Mouse (Mus musculus) midbrain, embryonic 13.5 days (tissue): ENCODE results near the gene Slc38a11. TPM values are rescaled to one million over a fixed set of nuclear protein-coding genes. Genes with fewer than 3 reads are reported as not detected.

Source experiments
- ATAC-seq: fragments of 200-750 bp; cut with Nextera tagmentation; 2 replicates; pipeline ENCODE4 v1.8.0; 2017; ENCODE audit warnings: mild to moderate bottlenecking, moderate TSS enrichment, moderate library complexity
- H3K27ac ChIP-seq: fragments of 300-500 bp; sonication (generic); 2 replicates; pipeline ENCODE4 v1.5.1; 2015; ENCODE audit warnings: inconsistent platforms, mild to moderate bottlenecking, moderate library complexity
- H3K27me3 ChIP-seq: fragments of 300-500 bp; sonication (generic); 2 replicates; pipeline ENCODE4 v1.6.1; 2015; ENCODE audit warnings: mild to moderate bottlenecking, inconsistent platforms
- H3K36me3 ChIP-seq: fragments of 300-500 bp; sonication (generic); 2 replicates; pipeline ENCODE4 v1.6.1; 2015; ENCODE audit warnings: mild to moderate bottlenecking, inconsistent platforms
- H3K4me1 ChIP-seq: fragments of 300-500 bp; sonication (generic); replicated peaks from 2 replicates; pipeline ENCODE4 v1.6.1; 2015; ENCODE audit warnings: inconsistent platforms
- H3K4me2 ChIP-seq: fragments of 300-500 bp; sonication (generic); replicated peaks from 2 replicates; pipeline ENCODE4 v1.6.1; 2015; ENCODE audit warnings: moderate library complexity, mild to moderate bottlenecking, inconsistent platforms
- H3K4me3 ChIP-seq: fragments of 300-500 bp; sonication (generic); replicated peaks from 2 replicates; pipeline ENCODE4 v1.5.1; 2015; ENCODE audit warnings: mild to moderate bottlenecking, inconsistent platforms
- H3K9ac ChIP-seq: fragments of 300-500 bp; sonication (generic); replicated peaks from 2 replicates; pipeline ENCODE4 v1.6.1; 2015; ENCODE audit warnings: mild to moderate bottlenecking, inconsistent platforms
- H3K9me3 ChIP-seq: fragments of 300-500 bp; sonication (generic); 2 replicates; pipeline ENCODE4 v1.6.1; 2016; ENCODE audit warnings: mild to moderate bottlenecking, inconsistent platforms
- WGBS: fragments of 180-500 bp; shearing (Covaris S2); methylation state at CpG from one replicate; pipeline ENCODE4 v1.1.7; 2015; 5-methylcytosine and 5-hydroxymethylcytosine counted together
- polyA plus RNA-seq: library from polyadenylated mRNA; unstranded; fragments of >200 nt; fragmentation: Nextera tagmentation; extraction: Ambion mirVana; gene quantifications from 2 replicates; pipeline ENCODE4 v1.2.1, GENCODE M21; 2015

Gene Slc38a11
- polyA plus RNA-seq, 1 experiment from 2014 or later = 2.8 TPM

DNA sequence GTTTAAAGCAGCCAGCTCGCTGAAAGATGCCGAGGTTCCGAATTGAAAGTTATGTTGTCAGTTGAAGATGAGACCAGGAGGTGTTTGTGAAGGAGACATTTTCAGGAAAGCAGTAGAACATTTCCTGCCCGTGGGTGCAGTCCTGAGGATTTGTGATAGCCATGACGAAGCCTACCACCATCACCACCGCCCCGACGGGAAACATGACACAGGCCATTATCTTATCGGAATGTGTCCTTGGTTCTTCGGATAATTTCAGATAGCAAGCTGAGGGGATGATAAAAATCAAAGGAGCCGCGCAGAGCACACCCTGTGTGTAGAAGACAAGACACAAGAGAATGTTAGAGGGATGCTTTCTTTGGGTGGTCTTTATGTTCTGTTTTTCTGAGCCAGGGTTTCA, 47.1 kb downstream of the Slc38a11 start:
- 92% methylated on average over 12 of the region's 12 CpGs for WGBS
- no peaks in the 10 kb centered on the region for H3K27me3 ChIP-seq
- no peak overlapping the region for H3K4me2 ChIP-seq
- H3K4me1 ChIP-seq = peaks cover 2% of the 10 kb centered on the region
- H3K36me3 ChIP-seq = no peaks in the 10 kb centered on the region
- no peak for ATAC-seq
- H3K9me3 ChIP-seq = no peaks in the 10 kb centered on the region
- H3K27ac ChIP-seq = no peak overlapping the region
- H3K4me3 ChIP-seq = no peak overlapping the region
- no peak overlapping the region for H3K9ac ChIP-seq

DNA sequence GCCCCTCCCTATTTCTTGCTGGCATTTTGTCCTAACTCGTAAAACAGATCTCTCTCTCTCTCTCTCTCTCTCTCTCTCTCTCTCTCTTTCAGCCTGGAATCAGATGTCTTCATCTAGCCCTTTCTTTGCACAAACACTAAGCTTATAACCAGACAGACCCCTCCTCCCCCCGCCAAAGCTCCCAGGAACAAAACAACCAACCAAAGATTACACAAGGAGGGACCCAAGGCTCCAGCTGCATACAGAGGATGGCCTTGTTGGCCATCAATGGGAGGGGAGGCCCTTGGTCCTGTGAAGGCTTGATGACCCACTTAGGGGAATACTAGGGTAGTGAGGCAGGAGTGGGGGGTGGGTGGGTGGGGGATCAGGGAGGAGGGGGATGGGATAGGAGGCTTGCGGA, 52.6 kb downstream of the Slc38a11 start:
- Histone ChIP-seq H3K36me3 (no peaks in the 10 kb centered on the region), H3K9ac (no peak overlapping the region), H3K4me2 (no peak overlapping the region), H3K27me3 (no peaks in the 10 kb centered on the region), H3K4me3 (no peak overlapping the region), H3K27ac (no peak overlapping the region), H3K9me3 (no peaks in the 10 kb centered on the region), H3K4me1 (no peaks in the 10 kb centered on the region)
- ATAC-seq = no peak
- WGBS = 53% methylated on average over 3 of the region's 3 CpGs

DNA sequence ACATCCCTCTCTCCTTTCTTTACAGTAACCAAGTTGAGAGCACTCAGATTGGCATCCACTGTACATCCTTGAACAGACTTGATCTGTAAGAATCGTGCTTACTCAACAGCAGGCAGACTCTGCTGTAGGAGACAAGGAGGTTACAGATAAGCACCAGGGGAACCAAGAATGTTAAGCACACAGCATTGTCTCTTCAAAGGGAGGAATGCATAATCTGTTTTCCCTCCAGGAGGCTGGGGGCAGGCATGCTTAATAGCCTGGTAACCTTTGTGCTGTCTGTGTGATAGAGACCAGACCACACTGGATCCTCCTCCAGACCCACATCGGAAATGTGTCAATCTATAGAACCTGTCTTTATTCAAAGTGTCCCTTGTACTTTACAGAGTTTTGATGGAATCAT, 67.3 kb downstream of the Slc38a11 start:
- Histone ChIP-seq H3K4me3 (no peak overlapping the region), H3K9ac (no peak overlapping the region), H3K4me1 (no peaks in the 10 kb centered on the region), H3K9me3 (no peaks in the 10 kb centered on the region), H3K36me3 (no peaks in the 10 kb centered on the region), H3K4me2 (no peak overlapping the region), H3K27ac (no peak overlapping the region), H3K27me3 (no peaks in the 10 kb centered on the region)
- no peak for ATAC-seq
- 15% methylated on average over 2 of the region's 2 CpGs for WGBS

DNA sequence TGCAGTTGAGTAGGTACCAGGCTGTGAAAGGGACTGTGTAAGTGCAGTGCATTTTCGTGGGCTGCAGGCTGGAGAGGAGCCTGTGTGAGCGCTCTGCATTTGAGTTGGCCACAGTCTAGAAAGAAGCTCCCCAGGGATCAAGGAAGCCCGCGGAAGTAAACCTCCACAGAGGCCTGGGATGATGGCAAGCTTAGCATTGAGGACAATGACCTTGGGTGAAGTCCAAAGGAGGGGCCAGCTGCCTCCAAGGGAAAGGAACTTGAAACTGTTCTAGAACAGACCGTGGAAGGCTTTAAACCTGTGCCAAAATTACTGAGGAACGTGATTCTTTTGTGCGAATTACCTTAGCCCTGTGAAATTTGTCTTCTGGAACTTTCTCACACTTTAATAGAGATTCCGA, 69.7 kb downstream of the Slc38a11 start:
- H3K4me1 ChIP-seq = no peaks in the 10 kb centered on the region
- no peaks in the 10 kb centered on the region for H3K36me3 ChIP-seq
- no peak overlapping the region for H3K9ac ChIP-seq
- no peak overlapping the region for H3K27ac ChIP-seq
- H3K27me3 ChIP-seq = no peaks in the 10 kb centered on the region
- ATAC-seq = no peak
- H3K9me3 ChIP-seq = no peaks in the 10 kb centered on the region
- WGBS = 81% methylated on average over 8 of the region's 8 CpGs
- H3K4me3 ChIP-seq = no peak overlapping the region
- no peak overlapping the region for H3K4me2 ChIP-seq

DNA sequence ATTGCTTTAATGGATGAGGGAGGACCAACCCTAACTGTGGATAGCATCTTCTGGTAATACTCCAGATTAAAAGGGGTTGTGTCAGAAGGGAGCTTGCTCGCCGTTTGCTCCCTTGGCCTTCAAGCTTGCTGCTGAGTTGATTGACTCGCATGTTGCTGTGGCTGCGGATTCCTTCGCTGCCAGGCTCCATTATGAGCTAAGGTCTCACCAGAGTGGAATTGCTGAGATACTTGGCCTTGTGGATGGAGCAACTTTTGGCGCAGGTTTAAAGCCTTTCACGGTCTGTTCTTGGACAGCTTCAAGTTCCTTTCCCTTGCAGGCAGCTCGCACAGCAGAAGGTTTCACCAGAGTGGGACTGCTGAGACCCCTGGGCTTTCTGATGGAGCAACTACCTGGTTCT, 70.4 kb downstream of the Slc38a11 start:
- Histone ChIP-seq H3K4me2 (no peak overlapping the region), H3K27ac (no peak overlapping the region), H3K27me3 (no peaks in the 10 kb centered on the region), H3K4me3 (no peak overlapping the region), H3K9ac (no peak overlapping the region), H3K4me1 (no peaks in the 10 kb centered on the region), H3K9me3 (no peaks in the 10 kb centered on the region), H3K36me3 (no peaks in the 10 kb centered on the region)
- 94% methylated on average over 8 of the region's 8 CpGs for whole genome bisulfite sequencing
- ATAC-seq = no peak

DNA sequence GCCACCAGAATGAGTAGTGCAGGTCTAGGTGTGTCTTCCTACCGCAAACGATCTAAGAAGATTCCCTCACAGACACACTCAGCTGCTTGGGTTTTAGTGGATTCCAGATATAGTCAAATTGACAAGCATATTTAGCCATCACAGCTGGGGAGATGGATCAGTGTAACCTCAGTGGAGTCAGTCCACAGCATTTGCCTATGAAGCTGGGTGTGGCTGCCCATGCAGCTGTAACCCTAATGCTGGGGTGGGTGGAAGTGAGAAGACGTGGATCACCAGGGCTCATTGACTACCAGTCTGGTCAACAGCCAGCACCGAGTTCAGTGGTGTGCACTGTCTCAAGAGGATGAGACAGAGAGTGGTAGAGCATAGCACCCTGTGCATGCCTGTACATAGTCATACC, 74.1 kb downstream of the Slc38a11 start:
- Histone ChIP-seq H3K4me1 (no peaks in the 10 kb centered on the region), H3K4me3 (no peak overlapping the region), H3K36me3 (no peaks in the 10 kb centered on the region), H3K27ac (no peak overlapping the region), H3K4me2 (no peak overlapping the region), H3K27me3 (no peaks in the 10 kb centered on the region), H3K9me3 (no peaks in the 10 kb centered on the region), H3K9ac (no peak overlapping the region)
- no peak for ATAC-seq
- WGBS = 93% methylated on average over 4 of the region's 4 CpGs

DNA sequence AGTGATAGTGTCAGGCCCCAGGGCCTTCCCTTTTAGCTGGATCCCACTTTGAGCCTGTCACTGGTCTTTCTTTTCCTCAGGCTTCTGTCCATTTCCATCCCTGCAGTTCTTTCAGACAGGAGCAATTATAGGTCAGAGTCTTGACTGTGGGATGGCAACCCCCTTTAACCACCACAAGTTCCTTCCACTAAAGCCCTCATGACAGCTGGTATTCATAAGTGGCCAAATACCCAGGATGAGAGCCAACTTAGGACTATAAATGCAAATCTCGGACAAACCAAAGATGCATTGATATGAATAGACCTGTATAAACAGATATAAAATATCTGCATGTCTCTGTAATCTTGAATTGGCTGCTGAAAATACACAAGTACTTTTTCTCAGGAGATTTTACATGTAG, 75.1 kb downstream of the Slc38a11 start:
- Histone ChIP-seq H3K9me3 (no peaks in the 10 kb centered on the region), H3K4me3 (no peak overlapping the region), H3K27ac (no peak overlapping the region), H3K27me3 (no peaks in the 10 kb centered on the region), H3K9ac (no peak overlapping the region), H3K4me2 (no peak overlapping the region), H3K4me1 (no peaks in the 10 kb centered on the region), H3K36me3 (no peaks in the 10 kb centered on the region)
- no peak for ATAC-seq
- WGBS = 94% methylated on average over 1 of the region's 1 CpGs

DNA sequence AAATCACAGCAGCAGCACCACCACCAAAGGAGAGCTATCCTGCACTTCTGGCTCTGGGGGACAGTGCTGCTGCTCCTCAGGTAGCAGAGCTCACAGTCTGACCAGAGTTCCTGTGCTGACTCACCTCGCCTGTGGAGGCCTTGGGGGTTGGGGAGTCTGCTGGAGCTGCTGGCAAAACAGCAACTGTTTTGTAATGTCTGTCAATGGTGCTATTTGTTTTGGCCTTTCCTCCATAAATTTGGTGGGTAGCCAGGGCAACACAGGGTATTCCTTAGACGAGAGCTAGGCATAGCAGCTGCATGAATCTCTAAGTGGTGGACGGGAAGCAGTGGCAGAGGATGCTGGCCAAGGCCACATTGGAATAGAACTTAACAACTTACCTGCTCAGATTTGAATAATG, 78.5 kb downstream of the Slc38a11 start:
- H3K27me3 ChIP-seq = no peaks in the 10 kb centered on the region
- 0 out of 2 replicates have a peak, but pooled peaks have one; percentile 24 for ATAC-seq
- H3K4me1 ChIP-seq = no peaks in the 10 kb centered on the region
- 57% methylated on average over 3 of the region's 3 CpGs for WGBS
- H3K9ac ChIP-seq = no peak overlapping the region
- no peaks in the 10 kb centered on the region for H3K9me3 ChIP-seq
- H3K36me3 ChIP-seq = no peaks in the 10 kb centered on the region
- H3K4me3 ChIP-seq = no peak overlapping the region
- no peak overlapping the region for H3K4me2 ChIP-seq
- H3K27ac ChIP-seq = no peak overlapping the region

DNA sequence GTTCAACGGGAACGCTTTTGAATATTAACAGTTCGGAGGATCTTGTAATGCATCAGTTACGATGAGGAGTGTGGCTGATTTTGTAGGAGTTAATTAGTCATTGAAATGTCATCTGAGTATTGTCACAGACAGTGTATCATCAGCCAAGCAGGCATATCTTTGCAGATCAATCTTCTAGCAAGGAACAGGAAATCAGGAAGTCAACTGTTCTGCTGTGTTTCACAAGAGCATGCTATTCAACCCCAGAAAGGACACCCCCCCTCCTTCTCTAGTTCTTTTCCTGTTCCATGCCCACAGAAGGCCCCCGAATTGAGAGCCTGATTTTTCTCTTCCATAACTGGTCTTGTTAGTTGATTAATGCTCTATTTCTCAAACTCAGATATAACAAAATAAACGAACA, 80.9 kb downstream of the Slc38a11 start:
- Histone ChIP-seq H3K27ac (no peak overlapping the region), H3K4me2 (no peak overlapping the region), H3K4me3 (no peak overlapping the region), H3K27me3 (no peaks in the 10 kb centered on the region), H3K4me1 (peaks cover 3% of the 10 kb centered on the region; the same call in 1 of the 2 replicates), H3K9me3 (no peaks in the 10 kb centered on the region), H3K36me3 (no peaks in the 10 kb centered on the region), H3K9ac (no peak overlapping the region)
- no peak for ATAC-seq
- 91% methylated on average over 6 of the region's 6 CpGs for WGBS

DNA sequence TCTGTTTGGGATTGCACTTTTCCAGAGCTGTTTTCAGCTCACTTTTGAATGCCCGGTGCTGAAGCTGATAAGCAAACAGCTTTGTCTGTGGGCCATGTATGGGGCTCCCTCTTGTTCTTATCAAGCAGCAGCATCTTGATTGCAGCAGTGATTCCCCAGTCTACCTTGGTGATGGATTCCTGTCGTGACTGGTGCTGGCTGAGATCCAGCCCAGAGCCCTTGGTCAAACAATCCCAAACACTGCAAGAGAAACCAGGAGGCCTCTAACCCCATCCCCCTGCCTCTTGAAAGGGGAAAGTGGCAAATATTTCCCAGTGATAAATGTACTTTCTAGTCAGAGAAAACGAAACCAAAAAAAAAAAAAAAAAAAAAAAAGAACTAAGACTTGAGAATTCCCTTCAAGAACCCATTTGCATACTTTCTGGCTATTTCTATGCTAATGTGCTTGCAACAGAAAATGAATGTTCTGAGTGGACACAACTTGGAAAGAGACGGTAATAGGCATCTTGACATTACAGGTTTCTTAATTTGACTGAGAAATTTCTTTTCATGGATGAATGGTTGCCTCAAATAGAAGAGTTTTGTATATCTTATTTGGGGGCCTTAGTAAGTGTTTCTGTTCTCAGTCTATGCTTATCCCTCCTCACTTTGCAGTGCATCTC, 84.7 kb downstream of the Slc38a11 start:
- no peaks in the 10 kb centered on the region for H3K27me3 ChIP-seq
- no peak overlapping the region for H3K4me2 ChIP-seq
- peaks cover 3% of the 10 kb centered on the region; the same call in 1 of the 2 replicates for H3K4me1 ChIP-seq
- no peaks in the 10 kb centered on the region for H3K9me3 ChIP-seq
- WGBS = 38% methylated on average over 4 of the region's 4 CpGs
- ATAC-seq = no peak
- H3K9ac ChIP-seq = no peak overlapping the region
- no peak overlapping the region for H3K27ac ChIP-seq
- no peaks in the 10 kb centered on the region for H3K36me3 ChIP-seq
- no peak overlapping the region for H3K4me3 ChIP-seq

DNA sequence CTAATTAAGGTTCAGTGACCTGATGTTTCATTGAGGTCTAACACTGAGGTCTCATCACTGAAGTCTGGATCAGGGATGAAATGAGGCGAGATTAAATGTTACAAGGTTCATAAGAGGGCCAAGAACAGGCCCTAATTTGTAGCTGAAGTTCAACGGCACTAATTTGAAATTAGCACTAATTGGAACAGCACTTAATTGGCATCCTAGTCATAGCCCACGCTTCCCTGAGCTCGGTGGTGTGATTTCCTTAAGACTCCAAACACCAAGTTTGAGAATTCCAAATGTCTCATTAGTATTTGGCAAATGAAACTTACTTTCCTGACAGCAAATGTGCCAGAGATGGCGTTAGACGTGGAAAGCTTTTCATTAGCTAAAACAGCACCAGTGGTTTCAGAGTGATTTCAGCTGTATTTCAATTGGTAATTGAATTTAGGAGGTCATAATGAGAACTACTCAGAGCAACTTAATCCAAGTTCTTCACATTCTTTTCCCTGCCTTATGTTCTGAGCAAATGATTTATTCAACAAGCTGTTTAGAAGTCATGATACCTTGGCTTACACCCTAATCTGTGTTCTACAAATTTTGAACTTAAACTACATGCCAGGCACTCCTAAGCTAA, 88.3 kb downstream of the Slc38a11 start:
- no peak overlapping the region for H3K4me2 ChIP-seq
- H3K36me3 ChIP-seq = no peaks in the 10 kb centered on the region
- H3K4me1 ChIP-seq = peaks cover 3% of the 10 kb centered on the region; the same call in 1 of the 2 replicates
- no peak overlapping the region for H3K9ac ChIP-seq
- no peak; the same call in 1 of the 2 replicates for ATAC-seq
- no peak overlapping the region for H3K27ac ChIP-seq
- H3K4me3 ChIP-seq = no peak overlapping the region
- no peaks in the 10 kb centered on the region for H3K27me3 ChIP-seq
- WGBS = 77% methylated on average over 6 of the region's 6 CpGs
- H3K9me3 ChIP-seq = no peaks in the 10 kb centered on the region

DNA sequence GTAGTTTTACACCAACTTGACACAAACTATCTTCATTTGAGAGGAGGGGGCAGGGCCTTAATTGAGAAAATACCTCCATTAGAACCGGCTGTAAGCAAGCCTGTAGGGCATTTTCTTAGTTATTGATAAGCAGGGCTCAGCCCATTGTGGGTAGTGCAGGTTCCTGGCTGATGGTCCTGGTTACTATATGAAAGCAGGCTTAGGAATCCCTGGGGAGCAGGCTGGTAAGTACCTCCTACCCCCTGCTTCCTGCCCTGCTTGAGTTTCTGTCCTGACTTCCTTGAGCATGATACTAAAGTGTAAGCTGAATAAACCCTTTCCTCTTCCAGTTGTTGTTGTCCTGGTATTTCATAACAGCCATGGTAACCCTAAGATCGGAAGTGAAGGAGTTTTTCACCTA, 89.9 kb downstream of the Slc38a11 start:
- Histone ChIP-seq H3K4me1 (0 out of 2 replicates have a peak, but pooled peaks cover under 1% of the 10 kb centered on the region), H3K9me3 (no peaks in the 10 kb centered on the region), H3K27me3 (no peaks in the 10 kb centered on the region), H3K36me3 (no peaks in the 10 kb centered on the region), H3K9ac (no peak overlapping the region), H3K27ac (no peak overlapping the region), H3K4me3 (no peak overlapping the region), H3K4me2 (no peak overlapping the region)
- WGBS = 48% methylated on average over 2 of the region's 2 CpGs
- no peak for ATAC-seq

DNA sequence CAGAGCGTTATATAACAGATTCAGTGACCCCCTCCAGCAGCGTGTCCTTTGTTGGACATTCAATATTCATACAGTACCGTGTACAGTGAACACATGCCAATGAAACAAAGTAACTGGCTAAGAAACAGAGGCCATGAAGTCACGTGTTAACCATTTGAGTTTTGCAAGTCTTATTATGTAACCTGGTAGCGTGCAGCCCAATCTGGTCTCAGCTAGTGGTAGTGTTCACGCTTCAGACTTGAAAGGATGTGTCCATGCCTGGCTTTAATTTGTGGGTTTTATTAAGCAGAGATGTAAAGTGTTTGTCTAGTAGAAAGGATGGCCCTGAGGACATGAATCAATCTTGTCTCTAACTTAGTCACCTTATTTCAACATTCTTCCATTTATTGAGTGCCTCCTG, 95.1 kb downstream of the Slc38a11 start:
- H3K4me3 ChIP-seq = no peak overlapping the region

More for the DNA sequence above, 95.1 kb downstream of the Slc38a11 start:
- no peaks in the 10 kb centered on the region for H3K27me3 ChIP-seq
- ATAC-seq = no peak
- no peaks in the 10 kb centered on the region for H3K4me1 ChIP-seq
- H3K9me3 ChIP-seq = no peaks in the 10 kb centered on the region
- H3K27ac ChIP-seq = no peak overlapping the region
- no peak overlapping the region for H3K4me2 ChIP-seq
- no peaks in the 10 kb centered on the region for H3K36me3 ChIP-seq
- H3K9ac ChIP-seq = no peak overlapping the region
- 92% methylated on average over 6 of the region's 6 CpGs for WGBS
